Mouse (Mus musculus): ENCODE results near the gene Chd1l. TPM values are rescaled to one million over a fixed set of nuclear protein-coding genes. Genes with fewer than 3 reads are reported as not detected.

The Chd1l gene
- polyA plus RNA-seq, 1 experiment from 2014 or later: 18.2 TPM

Other genes with a start within 250 kb of the Chd1l start
- not detected in 2 replicates for gene Olfr1402, start 188.2 kb downstream of the Chd1l start, polyA plus RNA-seq (2015; fragmentation: Nextera tagmentation; extraction: Ambion mirVana)
- gene Fmo5, start 18.6 kb upstream of the Chd1l start, polyA plus RNA-seq (2015; fragmentation: Nextera tagmentation; extraction: Ambion mirVana): 3.0 and 3.2 TPM in 2 replicates
- gene Prkab2, start 48.0 kb upstream of the Chd1l start, polyA plus RNA-seq (2015; fragmentation: Nextera tagmentation; extraction: Ambion mirVana): 4.9 and 5.1 TPM in 2 replicates
- not detected in 2 replicates for gene Gm17651, start 64.5 kb upstream of the Chd1l start, polyA plus RNA-seq (2015; fragmentation: Nextera tagmentation; extraction: Ambion mirVana)